Mouse (Mus musculus) intestine, embryonic 15.5 days (tissue): ENCODE measurements around the gene Scg3. TPM values are rescaled to one million over a fixed set of nuclear protein-coding genes. Genes with fewer than 3 reads are reported as not detected.

Experiments
- ATAC-seq: fragments of 200-750 bp; cut with Nextera tagmentation; 2 replicates; pipeline ENCODE4 v1.8.0; 2017; ENCODE audit warnings: moderate TSS enrichment, moderate library complexity
- H3K27ac ChIP-seq: fragments of 300-500 bp; sonication (generic); 2 replicates; pipeline ENCODE4 v1.5.1; 2015; ENCODE audit warnings: mild to moderate bottlenecking, inconsistent platforms
- H3K27me3 ChIP-seq: fragments of 300-500 bp; sonication (generic); replicated peaks from 2 replicates; pipeline ENCODE4 v1.6.1; 2015; ENCODE audit warnings: inconsistent platforms
- H3K36me3 ChIP-seq: fragments of 300-500 bp; sonication (generic); 2 replicates; pipeline ENCODE4 v1.6.1; 2015; ENCODE audit warnings: inconsistent platforms
- H3K4me1 ChIP-seq: fragments of 300-500 bp; sonication (generic); replicated peaks from 2 replicates; pipeline ENCODE4 v1.6.1; 2015; ENCODE audit warnings: inconsistent platforms
- H3K4me2 ChIP-seq: fragments of 300-500 bp; sonication (generic); replicated peaks from 2 replicates; pipeline ENCODE4 v1.6.1; 2015; ENCODE audit warnings: mild to moderate bottlenecking, inconsistent platforms
- H3K4me3 ChIP-seq: fragments of 300-500 bp; sonication (generic); replicated peaks from 2 replicates; pipeline ENCODE4 v1.5.1; 2015; ENCODE audit warnings: inconsistent platforms
- H3K9ac ChIP-seq: fragments of 300-500 bp; sonication (generic); 2 replicates; pipeline ENCODE4 v1.6.1; 2015; ENCODE audit warnings: inconsistent platforms
- H3K9me3 ChIP-seq: fragments of 300-500 bp; sonication (generic); 2 replicates; pipeline ENCODE4 v1.6.1; 2016; ENCODE audit warnings: inconsistent platforms
- WGBS: fragments of 180-500 bp; shearing (Covaris S2); methylation state at CpG from one replicate; pipeline ENCODE4 v1.1.7; 2015; 5-methylcytosine and 5-hydroxymethylcytosine counted together
- polyA plus RNA-seq: library from polyadenylated mRNA; unstranded; fragments of >200 nt; fragmentation: Nextera tagmentation; extraction: Ambion mirVana; gene quantifications from 2 replicates; pipeline ENCODE4 v1.2.1, GENCODE M21; 2015

Gene Scg3
- polyA plus RNA-seq, 1 experiment from 2014 or later, result 9.5 TPM

GRCm38 (mm10) chr9:75597596-75597995 lies 86.3 kb downstream of the Scg3 start:
- no peak overlapping the region for H3K27ac ChIP-seq

GRCm38 (mm10) chr9:75597036-75597435 lies 86.8 kb downstream of the Scg3 start:
- 0 out of 2 replicates have a peak, but pooled peaks cover 4% of the 10 kb centered on the region for H3K4me1 ChIP-seq
- H3K4me2 ChIP-seq, result no peak overlapping the region
- H3K27ac ChIP-seq, result no peak overlapping the region
- H3K4me3 ChIP-seq, result no peak overlapping the region
- H3K27me3 ChIP-seq, result no peaks in the 10 kb centered on the region
- H3K9ac ChIP-seq, result no peak overlapping the region
- ATAC-seq, result no peak
- H3K36me3 ChIP-seq, result no peaks in the 10 kb centered on the region
- 88% methylated on average over 13 of the region's 13 CpGs for WGBS
- H3K9me3 ChIP-seq, result no peaks in the 10 kb centered on the region

More at GRCm38 (mm10) chr9:75597596-75597995, 86.3 kb downstream of the Scg3 start:
- Histone ChIP-seq H3K4me1 (0 out of 2 replicates have a peak, but pooled peaks cover 4% of the 10 kb centered on the region), H3K36me3 (no peaks in the 10 kb centered on the region), H3K9ac (no peak overlapping the region), H3K9me3 (no peaks in the 10 kb centered on the region), H3K4me3 (no peak overlapping the region), H3K27me3 (no peaks in the 10 kb centered on the region), H3K4me2 (no peak overlapping the region)
- WGBS, result 93% methylated on average over 4 of the region's 4 CpGs
- no peak for ATAC-seq

- Histone ChIP-seq H3K4me1 (0 out of 2 replicates have a peak, but pooled peaks cover 2% of the 10 kb centered on the region), H3K9me3 (no peaks in the 10 kb centered on the region), H3K4me3 (no peak overlapping the region), H3K27ac (no peak overlapping the region), H3K4me2 (no peak overlapping the region), H3K27me3 (no peaks in the 10 kb centered on the region), H3K36me3 (no peaks in the 10 kb centered on the region), H3K9ac (no peak overlapping the region)
- ATAC-seq, result no peak
- WGBS, result 83% methylated on average over 5 of the region's 5 CpGs
Measured at GRCm38 (mm10) chr9:75593481-75593880, 90.4 kb downstream of the Scg3 start.

Other genes starting within 250 kb of the Scg3 start
- gene Leo1, start 242.5 kb downstream of the Scg3 start, polyA plus RNA-seq, result 32.5 and 35.2 TPM in 2 replicates
- 98.6 and 105 TPM in 2 replicates for gene Tmod3, start 124.4 kb downstream of the Scg3 start, polyA plus RNA-seq
- gene Tmod2, start 72.7 kb downstream of the Scg3 start, polyA plus RNA-seq, result 16.1 and 20.8 TPM in 2 replicates
- 19.4 and 20.1 TPM in 2 replicates for gene Lysmd2, start 58.3 kb downstream of the Scg3 start, polyA plus RNA-seq
- gene Bmp5, start 91.3 kb upstream of the Scg3 start, polyA plus RNA-seq, result 8.6 and 9.0 TPM in 2 replicates